Mouse (Mus musculus) fibroblast of lung, adult 2 months (primary cell): ENCODE data around the gene Gm21812.
"Not testable (repeated sequence)": the region's sequence is repeated elsewhere in the genome, so short reads cannot be mapped to it uniquely, and the experiment has no call there.

Source experiments
- DNase-seq: peaks from one replicate; pipeline ENCODE4 v3.0.0-alpha.2; 2011; ENCODE audit warnings: low read depth

Gene Gm21812

GRCm38 (mm10) chrY:9347084-9347483 lies at the start of gene Gm21812:
Gm21812 (minus strand) TSS chrY:9347184.
- not testable (repeated sequence) for DNase-seq
